Mouse (Mus musculus) midbrain, embryonic 15.5 days (tissue): ENCODE measurements around the gene Mycl. TPM values are rescaled to one million over a fixed set of nuclear protein-coding genes. Genes with fewer than 3 reads are reported as not detected.

Experiments
- ATAC-seq: fragments of 200-750 bp; cut with Nextera tagmentation; replicated peaks from 2 replicates; pipeline ENCODE4 v1.8.0; 2017; ENCODE audit warnings: moderate TSS enrichment
- H3K27ac ChIP-seq: fragments of 300-500 bp; sonication (generic); 2 replicates; pipeline ENCODE4 v1.5.1; 2015; ENCODE audit warnings: mild to moderate bottlenecking, inconsistent platforms
- H3K27me3 ChIP-seq: fragments of 300-500 bp; sonication (generic); replicated peaks from 2 replicates; pipeline ENCODE4 v1.6.1; 2015; ENCODE audit warnings: inconsistent platforms
- H3K36me3 ChIP-seq: fragments of 300-500 bp; sonication (generic); replicated peaks from 2 replicates; pipeline ENCODE4 v1.6.1; 2015; ENCODE audit warnings: inconsistent platforms
- H3K4me1 ChIP-seq: fragments of 300-500 bp; sonication (generic); 2 replicates; pipeline ENCODE4 v1.6.1; 2015; ENCODE audit warnings: inconsistent platforms
- H3K4me2 ChIP-seq: fragments of 300-500 bp; sonication (generic); 2 replicates; pipeline ENCODE4 v1.6.1; 2015; ENCODE audit warnings: inconsistent platforms, mild to moderate bottlenecking, moderate library complexity
- H3K4me3 ChIP-seq: fragments of 300-500 bp; sonication (generic); 2 replicates; pipeline ENCODE4 v1.5.1; 2015; ENCODE audit warnings: mild to moderate bottlenecking, inconsistent platforms
- H3K9ac ChIP-seq: fragments of 300-500 bp; sonication (generic); 2 replicates; pipeline ENCODE4 v1.6.1; 2015; ENCODE audit warnings: mild to moderate bottlenecking, inconsistent platforms
- H3K9me3 ChIP-seq: fragments of 300-500 bp; sonication (generic); 2 replicates; pipeline ENCODE4 v1.6.1; 2016; ENCODE audit warnings: inconsistent platforms
- WGBS: fragments of 180-500 bp; shearing (Covaris S2); methylation state at CpG from one replicate; pipeline ENCODE4 v1.1.7; 2015; ENCODE audit warnings: mixed read lengths; 5-methylcytosine and 5-hydroxymethylcytosine counted together
- polyA plus RNA-seq: library from polyadenylated mRNA; unstranded; fragments of >200 nt; fragmentation: Nextera tagmentation; extraction: Ambion mirVana; gene quantifications from 2 replicates; pipeline ENCODE4 v1.2.1, GENCODE M21; 2015

Mycl gene
- polyA plus RNA-seq, 1 experiment from 2014 or later = 83.1 TPM

DNA sequence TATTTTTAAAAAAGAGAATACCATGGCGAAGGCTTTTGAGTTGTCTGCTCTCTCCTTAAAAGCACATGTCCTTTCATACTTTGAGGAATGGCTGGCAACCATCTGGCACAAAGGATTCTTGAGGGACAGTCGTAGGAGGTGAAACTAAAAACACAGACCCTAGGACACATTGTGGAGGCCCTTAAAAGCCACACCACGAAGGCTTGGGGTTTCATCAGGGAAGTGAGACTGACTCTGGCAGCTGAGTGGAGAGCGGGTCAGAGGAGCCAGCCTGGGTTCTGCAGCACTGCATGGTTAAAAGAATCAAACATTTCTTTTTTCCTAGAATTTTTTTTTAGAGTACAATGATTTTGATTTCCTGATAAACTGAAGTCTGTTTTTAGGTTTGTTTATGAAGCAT is 31.1 kb downstream of the Mycl start:
- Histone ChIP-seq H3K4me3 (no peak overlapping the region), H3K4me2 (no peak overlapping the region), H3K9ac (no peak overlapping the region), H3K27ac (no peak overlapping the region), H3K4me1 (peaks cover 10% of the 10 kb centered on the region), H3K27me3 (no peaks in the 10 kb centered on the region), H3K36me3 (peaks cover 5% of the 10 kb centered on the region; the same call in 1 of the 2 replicates), H3K9me3 (no peaks in the 10 kb centered on the region)
- no peak for ATAC-seq
- 82% methylated on average over 4 of the region's 4 CpGs for WGBS

DNA sequence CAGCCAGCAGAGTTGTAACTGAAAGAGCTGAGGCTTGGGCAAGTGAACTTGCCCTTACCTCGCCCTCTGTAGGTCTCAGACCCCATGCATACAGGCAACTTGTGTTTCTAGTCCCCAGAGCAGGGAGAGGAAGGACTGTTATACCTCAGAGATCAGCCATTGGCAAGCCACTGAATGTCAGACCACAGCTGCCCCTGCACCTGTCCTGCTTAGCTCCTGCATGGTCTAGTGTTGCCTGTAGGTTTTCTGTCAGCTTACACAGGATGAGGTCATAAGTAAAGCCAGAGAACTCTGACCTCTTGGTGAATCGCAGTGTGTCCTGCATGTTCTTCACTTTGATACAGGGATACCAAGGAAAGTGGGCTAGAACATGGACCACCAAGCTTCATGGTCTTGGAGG is 39.4 kb downstream of the Mycl start:
- H3K27ac ChIP-seq = no peak overlapping the region
- no peak overlapping the region for H3K4me2 ChIP-seq
- no peaks in the 10 kb centered on the region for H3K27me3 ChIP-seq
- H3K4me1 ChIP-seq = no peaks in the 10 kb centered on the region
- ATAC-seq = no peak
- H3K9ac ChIP-seq = no peak overlapping the region
- H3K36me3 ChIP-seq = peaks cover 7% of the 10 kb centered on the region; the same call in 1 of the 2 replicates
- no peaks in the 10 kb centered on the region for H3K9me3 ChIP-seq
- WGBS = 95% methylated on average over 2 of the region's 2 CpGs
- no peak overlapping the region for H3K4me3 ChIP-seq

DNA sequence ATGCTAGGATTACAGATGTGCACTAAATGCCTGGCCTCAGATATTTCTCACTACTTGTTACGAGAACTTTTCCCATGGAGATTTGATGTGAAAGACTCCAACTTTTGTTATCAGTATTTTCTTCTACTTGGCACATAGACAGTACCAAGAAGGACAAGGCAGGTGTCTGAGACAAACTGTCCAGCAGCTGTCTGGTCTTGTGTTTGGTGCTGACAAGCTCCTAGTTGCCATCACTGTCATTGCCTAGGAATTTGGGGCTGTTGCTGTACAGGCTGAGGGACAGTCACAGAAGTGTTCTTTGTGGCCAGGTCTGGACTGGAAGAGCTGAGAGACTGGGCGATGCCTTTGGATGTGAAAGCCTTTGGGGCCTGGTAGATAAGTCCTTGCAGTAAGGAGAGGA is 40.2 kb downstream of the Mycl start:
- WGBS = 96% methylated on average over 2 of the region's 2 CpGs

DNA sequence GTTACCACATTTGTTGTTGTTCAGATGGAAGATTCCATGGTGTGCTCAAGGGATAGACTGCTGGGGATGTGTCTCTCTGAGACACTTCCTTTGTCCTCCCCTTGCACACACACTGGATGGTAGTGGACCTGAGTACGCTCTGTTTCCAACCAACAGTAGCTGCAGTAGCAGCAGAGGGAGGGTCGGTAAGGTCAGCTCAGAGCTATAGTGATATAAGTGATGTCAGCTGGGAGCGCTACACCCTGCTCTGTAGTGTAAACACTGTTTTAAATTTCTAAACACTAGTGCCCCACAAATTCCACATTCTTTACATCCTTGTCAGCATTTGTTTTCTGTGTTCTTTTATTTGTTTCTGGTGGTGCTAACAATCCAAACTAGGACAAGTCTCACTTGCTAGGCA is 41.3 kb downstream of the Mycl start:
- 80% methylated on average over 3 of the region's 3 CpGs for WGBS
- no peaks in the 10 kb centered on the region for H3K4me1 ChIP-seq
- H3K4me3 ChIP-seq = no peak overlapping the region
- H3K36me3 ChIP-seq = peaks cover 10% of the 10 kb centered on the region; the same call in 1 of the 2 replicates
- no peak overlapping the region for H3K27ac ChIP-seq
- H3K9me3 ChIP-seq = no peaks in the 10 kb centered on the region
- no peak overlapping the region for H3K4me2 ChIP-seq
- H3K27me3 ChIP-seq = no peaks in the 10 kb centered on the region
- ATAC-seq = no peak
- H3K9ac ChIP-seq = no peak overlapping the region

More for the DNA sequence above, 40.2 kb downstream of the Mycl start:
- no peak overlapping the region for H3K4me3 ChIP-seq
- H3K27me3 ChIP-seq = no peaks in the 10 kb centered on the region
- no peak overlapping the region for H3K27ac ChIP-seq
- no peaks in the 10 kb centered on the region for H3K9me3 ChIP-seq
- H3K4me2 ChIP-seq = no peak overlapping the region
- peaks cover 12% of the 10 kb centered on the region; the same call in 1 of the 2 replicates for H3K36me3 ChIP-seq
- no peak overlapping the region for H3K9ac ChIP-seq
- no peak for ATAC-seq
- H3K4me1 ChIP-seq = no peaks in the 10 kb centered on the region

DNA sequence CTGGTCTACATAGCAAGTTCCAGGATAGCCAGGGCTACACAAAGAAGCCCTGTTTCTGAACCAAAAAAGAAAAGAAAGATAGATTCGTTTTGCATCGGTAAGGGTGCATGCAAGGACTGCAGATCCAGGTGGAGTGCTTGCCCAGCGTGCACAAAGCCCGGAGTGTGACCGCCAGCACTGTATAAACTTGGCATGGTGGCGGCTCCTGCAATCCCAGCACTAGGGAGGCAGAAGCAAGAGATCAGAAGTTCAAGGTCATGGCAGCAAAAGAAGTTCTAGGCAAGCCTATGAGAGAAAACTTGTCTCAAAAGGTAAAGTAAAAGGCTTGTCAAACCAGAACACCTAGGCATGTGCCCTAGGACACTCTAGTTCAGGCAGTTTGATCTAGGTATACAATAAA is 45.7 kb downstream of the Mycl start:
- H3K4me3 ChIP-seq = no peak overlapping the region
- H3K27me3 ChIP-seq = no peaks in the 10 kb centered on the region
- no peak overlapping the region for H3K27ac ChIP-seq
- no peak for ATAC-seq
- H3K9ac ChIP-seq = no peak overlapping the region
- H3K9me3 ChIP-seq = no peaks in the 10 kb centered on the region
- no peak overlapping the region for H3K4me2 ChIP-seq
- H3K36me3 ChIP-seq = peaks cover 8% of the 10 kb centered on the region; the same call in 1 of the 2 replicates
- 93% methylated on average over 6 of the region's 6 CpGs for WGBS
- no peaks in the 10 kb centered on the region for H3K4me1 ChIP-seq

DNA sequence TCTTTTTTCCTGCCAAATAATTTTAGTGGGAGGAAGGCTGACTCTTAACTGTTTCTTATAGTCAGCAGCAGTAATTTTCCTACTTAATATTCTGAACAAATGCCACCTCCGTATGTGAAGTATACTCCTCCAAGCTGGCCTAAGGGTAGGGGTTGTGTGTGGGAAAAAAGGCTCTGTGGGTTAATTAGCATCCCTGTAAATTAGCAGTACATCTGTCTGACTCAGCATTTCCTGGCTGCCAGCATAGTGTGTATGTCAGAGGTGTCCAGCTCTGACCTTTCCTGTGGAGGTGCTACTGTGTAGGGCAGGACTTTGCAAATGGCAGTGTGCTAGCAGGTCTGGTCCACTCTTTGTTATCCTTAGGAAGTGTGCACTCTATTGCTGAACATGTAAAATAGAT is 48.4 kb downstream of the Mycl start:
- no peak overlapping the region for H3K4me2 ChIP-seq
- no peaks in the 10 kb centered on the region for H3K27me3 ChIP-seq
- peaks cover 16% of the 10 kb centered on the region; the same call in 1 of the 2 replicates for H3K36me3 ChIP-seq
- H3K9me3 ChIP-seq = no peaks in the 10 kb centered on the region
- H3K4me3 ChIP-seq = no peak overlapping the region
- no peak overlapping the region for H3K9ac ChIP-seq
- no peaks in the 10 kb centered on the region for H3K4me1 ChIP-seq
- no peak for ATAC-seq
- 49% methylated on average over 1 of the region's 1 CpGs for WGBS
- no peak overlapping the region for H3K27ac ChIP-seq

DNA sequence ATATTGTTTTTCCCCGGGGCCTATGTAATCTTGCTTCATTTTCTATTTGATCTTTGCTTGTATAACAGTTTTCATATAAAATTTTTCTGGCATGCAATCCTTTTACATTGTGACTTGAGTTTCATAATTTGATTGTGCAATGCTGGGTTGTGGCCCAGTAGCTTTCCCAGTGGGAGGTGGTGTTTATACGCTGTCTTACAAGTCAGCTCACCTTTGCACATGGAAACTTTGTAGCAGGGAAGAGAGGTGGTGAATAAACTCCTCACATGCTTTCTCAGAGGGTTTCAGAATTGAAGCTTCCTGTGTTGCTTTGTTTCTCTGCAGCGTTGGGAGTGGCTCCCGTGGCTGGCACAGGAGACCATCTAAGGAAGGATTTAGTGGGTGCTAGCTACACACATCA is 49.4 kb downstream of the Mycl start:
- H3K9me3 ChIP-seq = no peaks in the 10 kb centered on the region
- peaks cover 13% of the 10 kb centered on the region; the same call in 1 of the 2 replicates for H3K36me3 ChIP-seq
- H3K4me2 ChIP-seq = no peak overlapping the region
- H3K27me3 ChIP-seq = no peaks in the 10 kb centered on the region
- no peak overlapping the region for H3K9ac ChIP-seq
- no peak for ATAC-seq
- WGBS = 92% methylated on average over 4 of the region's 4 CpGs
- no peak overlapping the region for H3K4me3 ChIP-seq
- H3K27ac ChIP-seq = no peak overlapping the region
- H3K4me1 ChIP-seq = 0 out of 2 replicates have a peak, but pooled peaks cover under 1% of the 10 kb centered on the region

DNA sequence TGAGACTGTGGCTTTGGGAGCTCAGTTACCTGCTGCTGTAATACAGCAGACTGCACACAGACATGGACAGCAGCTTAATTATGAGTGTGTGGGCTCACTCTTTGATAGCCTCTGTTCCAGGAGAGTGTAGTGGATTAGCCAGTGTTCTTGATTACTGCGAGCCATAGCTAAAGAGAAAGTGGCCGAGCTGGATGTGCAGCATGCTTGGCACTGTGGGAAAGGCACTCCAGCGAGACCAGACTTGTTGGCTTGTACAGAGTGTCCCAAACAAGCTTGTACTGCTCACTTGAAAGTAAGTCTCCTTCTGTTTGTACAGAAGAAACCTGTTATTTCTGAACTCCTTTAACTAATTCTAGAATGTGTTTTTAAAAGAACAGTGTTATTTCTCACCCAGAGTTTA is 50.8 kb downstream of the Mycl start:
- no peak for ATAC-seq
- H3K4me1 ChIP-seq = peaks cover 15% of the 10 kb centered on the region
- H3K36me3 ChIP-seq = peaks cover 9% of the 10 kb centered on the region; the same call in 1 of the 2 replicates
- no peak overlapping the region for H3K4me2 ChIP-seq
- no peak overlapping the region for H3K4me3 ChIP-seq
- no peak overlapping the region for H3K9ac ChIP-seq
- H3K9me3 ChIP-seq = no peaks in the 10 kb centered on the region
- no peaks in the 10 kb centered on the region for H3K27me3 ChIP-seq
- no peak overlapping the region for H3K27ac ChIP-seq
- WGBS = 62% methylated on average over 3 of the region's 3 CpGs

GRCm38 (mm10) chr4:123050681-123051211 is 55.3 kb downstream of the Mycl start:
- H3K4me1 ChIP-seq = peaks cover 30% of the 10 kb centered on the region
- WGBS = 47% methylated on average over 5 of the region's 5 CpGs

More at GRCm38 (mm10) chr4:123050681-123051211, 55.3 kb downstream of the Mycl start:
- peak overlapping the region; percentile 63; the same call in 1 of the 2 replicates for H3K27ac ChIP-seq
- H3K4me3 ChIP-seq = no peak overlapping the region
- H3K36me3 ChIP-seq = peaks cover 28% of the 10 kb centered on the region
- peak; percentile 83 for ATAC-seq
- H3K4me2 ChIP-seq = no peak overlapping the region
- H3K27me3 ChIP-seq = no peaks in the 10 kb centered on the region
- no peaks in the 10 kb centered on the region for H3K9me3 ChIP-seq
- H3K9ac ChIP-seq = no peak overlapping the region

Other genes with a start within 250 kb of the Mycl start
- gene Ppt1, start 159.4 kb upstream of the Mycl start, polyA plus RNA-seq = 90.6 and 91.4 TPM in 2 replicates
- 66.9 and 69.4 TPM in 2 replicates for gene Cap1, start 109.6 kb upstream of the Mycl start, polyA plus RNA-seq
- 33.4 and 36.0 TPM in 2 replicates for gene Mfsd2a, start 34.5 kb upstream of the Mycl start, polyA plus RNA-seq
- 25.3 and 25.8 TPM in 2 replicates for gene Trit1, start 20.9 kb downstream of the Mycl start, polyA plus RNA-seq
- gene Bmp8b, start 109.5 kb downstream of the Mycl start, polyA plus RNA-seq = 0.36 and 0.56 TPM in 2 replicates
- gene Oxct2b, start 120.6 kb downstream of the Mycl start, polyA plus RNA-seq = 0.25 and 0.66 TPM in 2 replicates
- gene Ppie, start 144.3 kb downstream of the Mycl start, polyA plus RNA-seq = 55.5 and 55.6 TPM in 2 replicates
- gene Hpcal4, start 187.6 kb downstream of the Mycl start, polyA plus RNA-seq = 48.0 and 52.8 TPM in 2 replicates
- 0.32 TPM in 1 of 2 replicates, not detected in the other for gene Nt5c1a, start 205.9 kb downstream of the Mycl start, polyA plus RNA-seq
- 6.9 and 7.0 TPM in 2 replicates for gene Heyl, start 237.9 kb downstream of the Mycl start, polyA plus RNA-seq